Mouse (Mus musculus): ENCODE measurements around the gene Cyp4a32.

GRCm38 (mm10) chr4:115645371-115645770 is 44.6 kb downstream of the Cyp4a32 start:
- TF ChIP-seq CTCF (IDR thresholded peaks at IDR 0.05; ENCODE audit: extremely low read depth, insufficient read depth, low read length) = no peak
- TF ChIP-seq POLR2A (IDR thresholded peaks at IDR 0.05; ENCODE audit: extremely low read depth, insufficient read depth, low read length) = no peak
